Mouse (Mus musculus): ENCODE measurements at regions not wholly inside any gene's neighbourhood (a gene's known extent, or its start where the extent isn't known, plus 50 kb on each side); places are given as distances from the start of the nearest gene placed in this dataset.

DNA sequence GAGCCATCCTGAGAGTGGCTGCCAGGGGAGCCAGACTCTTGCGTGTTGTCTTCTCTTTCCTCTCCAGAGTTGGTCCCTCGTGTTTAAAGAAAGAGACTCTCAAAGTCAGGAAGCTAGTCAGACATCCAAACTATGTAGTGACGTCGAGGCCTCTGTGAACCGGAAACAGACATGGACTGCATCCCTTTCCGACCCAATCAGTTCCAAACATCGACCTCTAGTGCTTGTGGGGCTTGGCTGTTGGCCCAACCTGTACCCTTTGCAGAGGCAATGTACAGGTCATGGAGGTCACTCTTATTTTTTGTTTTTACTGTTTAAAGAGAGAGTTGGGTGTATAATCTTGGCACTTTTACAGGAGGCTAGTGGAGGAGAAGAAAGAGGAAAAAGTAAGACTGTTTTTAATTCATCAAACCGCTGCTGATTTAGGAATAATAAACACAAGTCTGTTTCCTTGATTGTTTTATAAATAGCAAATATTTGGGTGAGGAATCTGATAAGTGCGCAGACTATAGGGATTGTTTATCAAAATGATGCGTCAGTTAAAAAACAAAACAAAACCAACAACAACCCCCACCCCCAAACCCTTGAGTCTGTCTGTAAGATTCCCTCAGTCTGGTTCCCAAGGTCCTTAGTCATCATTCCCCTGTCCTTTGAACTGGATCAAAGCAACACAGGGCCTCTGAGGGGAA is 205.2 kb upstream of the Prep start:
- TF ChIP-seq POLR2A (IDR thresholded peaks at IDR 0.05; ENCODE audit: insufficient read depth, low read depth, low read length) (no peak), CTCF (IDR thresholded peaks at IDR 0.05; ENCODE audit: insufficient read depth, low read depth, low read length) (no peak)
